Mouse (Mus musculus): Measurements from ENCODE around the gene Phactr1. TPM values are rescaled to one million over a fixed set of nuclear protein-coding genes. Genes with fewer than 3 reads are reported as not detected.

Phactr1 gene
- total RNA-seq, 1 experiment: 1.2 TPM

DNA sequence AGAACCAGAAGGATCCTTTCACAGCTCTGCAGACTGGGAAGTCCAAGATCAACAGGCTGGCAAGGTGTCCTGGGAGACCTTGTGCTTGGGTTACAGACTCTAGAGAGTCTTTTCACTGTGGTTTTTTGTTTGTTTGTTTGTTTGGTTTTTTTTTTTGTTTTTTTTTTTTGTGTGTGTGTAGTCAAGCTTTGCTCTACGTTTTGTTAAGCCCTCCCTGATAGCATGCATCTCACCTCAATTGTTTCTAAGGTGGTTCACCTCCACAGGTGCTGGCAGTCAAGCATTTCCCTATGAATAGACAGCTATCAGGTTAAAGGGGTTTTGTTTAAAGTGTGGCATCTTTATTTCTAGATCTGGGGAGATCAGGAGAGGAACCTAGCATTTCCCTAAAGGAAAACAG lies 191.7 kb downstream of the Phactr1 start:
- Histone ChIP-seq H3K27ac (ENCODE audit: insufficient read depth, low read depth, low read length, poor library complexity, severe bottlenecking) (no peak overlapping the region), H3K9me3 (ENCODE audit: control insufficient read depth, insufficient read depth, low read depth, low read length) (no peaks in the 10 kb centered on the region), H3K9ac (ENCODE audit: insufficient read depth, low read depth, low read length, poor library complexity, severe bottlenecking) (no peak overlapping the region), H3K4me3 (ENCODE audit: insufficient read depth in 1 of 2, low read depth in 1 of 2, low read length in 2 of 2, poor library complexity in 1 of 2, severe bottlenecking in 1 of 2) (no peak overlapping the region), H3K36me3 (ENCODE audit: control insufficient read depth, insufficient read depth, low read length, poor library complexity, severe bottlenecking) (no peaks in the 10 kb centered on the region), H3K4me1 (ENCODE audit: control insufficient read depth in 2 of 2, insufficient read depth in 2 of 2, low read length in 2 of 2, poor library complexity in 1 of 2) (peaks cover 3 to 7% of the 10 kb centered on the region in 2 experiments; a peak in 2 of 4 replicates)
- in situ Hi-C loops (cut with MboI; ENCODE audit: low sequenced_read_pairs in 2 of 2, unreplicated experiment in 2 of 2): no loop called here
- TF ChIP-seq ZNF384 (IDR thresholded peaks at IDR 0.05; ENCODE audit: low read depth, low read length) (peak; percentile 92), MAFK (IDR thresholded peaks at IDR 0.05; ENCODE audit: insufficient read depth, low read depth, low read length) (no peak), ZC3H11A (IDR thresholded peaks at IDR 0.05; ENCODE audit: borderline replicate concordance, low read depth, low read length) (no peak), CHD2 (IDR thresholded peaks at IDR 0.05; ENCODE audit: low read depth, low read length) (no peak), HCFC1 (IDR thresholded peaks at IDR 0.05; ENCODE audit: borderline replicate concordance, insufficient read depth, low read length) (no peak)
- DNase-seq (ENCODE audit: low read depth, low spot score): no peak

DNA sequence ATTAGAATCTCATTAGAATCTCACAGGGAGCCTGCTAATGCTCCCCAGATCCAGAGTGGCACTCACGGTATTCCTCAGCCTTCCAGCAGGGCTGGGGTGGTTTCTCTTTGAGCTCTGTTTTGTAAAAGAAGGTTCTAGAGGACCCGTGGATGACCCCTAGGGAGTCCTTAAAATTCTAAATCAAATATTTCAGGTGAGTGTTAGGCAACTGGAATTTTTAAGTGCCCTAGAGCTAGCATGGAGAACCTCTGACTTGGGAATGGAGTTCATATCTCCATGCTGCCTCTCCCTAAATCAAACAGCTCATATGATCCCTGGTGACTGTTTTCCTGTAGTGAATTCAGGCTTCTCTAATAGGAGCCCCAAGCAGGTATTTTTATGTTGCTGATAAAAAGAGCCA lies 197.9 kb downstream of the Phactr1 start:
- TF ChIP-seq HCFC1 (IDR thresholded peaks at IDR 0.05; ENCODE audit: borderline replicate concordance, insufficient read depth, low read length) (no peak), CHD2 (IDR thresholded peaks at IDR 0.05; ENCODE audit: low read depth, low read length) (no peak), ZC3H11A (IDR thresholded peaks at IDR 0.05; ENCODE audit: borderline replicate concordance, low read depth, low read length) (no peak), MAFK (IDR thresholded peaks at IDR 0.05; ENCODE audit: insufficient read depth, low read depth, low read length) (no peak), ZNF384 (IDR thresholded peaks at IDR 0.05; ENCODE audit: low read depth, low read length) (no peak)
- Histone ChIP-seq H3K27ac (ENCODE audit: insufficient read depth, low read depth, low read length, poor library complexity, severe bottlenecking) (no peak overlapping the region), H3K4me3 (ENCODE audit: insufficient read depth in 1 of 2, low read depth in 1 of 2, low read length in 2 of 2, poor library complexity in 1 of 2, severe bottlenecking in 1 of 2) (no peak overlapping the region), H3K9me3 (ENCODE audit: control insufficient read depth, insufficient read depth, low read depth, low read length) (no peaks in the 10 kb centered on the region), H3K36me3 (ENCODE audit: control insufficient read depth, insufficient read depth, low read length, poor library complexity, severe bottlenecking) (no peaks in the 10 kb centered on the region), H3K9ac (ENCODE audit: insufficient read depth, low read depth, low read length, poor library complexity, severe bottlenecking) (no peak overlapping the region), H3K4me1 (ENCODE audit: control insufficient read depth in 2 of 2, insufficient read depth in 2 of 2, low read length in 2 of 2, poor library complexity in 1 of 2) (no peaks in the 10 kb centered on the region)
- in situ Hi-C loops (cut with MboI; ENCODE audit: low sequenced_read_pairs in 2 of 2, unreplicated experiment in 2 of 2): no loop called here
- no peak for DNase-seq (ENCODE audit: low read depth, low spot score)

DNA sequence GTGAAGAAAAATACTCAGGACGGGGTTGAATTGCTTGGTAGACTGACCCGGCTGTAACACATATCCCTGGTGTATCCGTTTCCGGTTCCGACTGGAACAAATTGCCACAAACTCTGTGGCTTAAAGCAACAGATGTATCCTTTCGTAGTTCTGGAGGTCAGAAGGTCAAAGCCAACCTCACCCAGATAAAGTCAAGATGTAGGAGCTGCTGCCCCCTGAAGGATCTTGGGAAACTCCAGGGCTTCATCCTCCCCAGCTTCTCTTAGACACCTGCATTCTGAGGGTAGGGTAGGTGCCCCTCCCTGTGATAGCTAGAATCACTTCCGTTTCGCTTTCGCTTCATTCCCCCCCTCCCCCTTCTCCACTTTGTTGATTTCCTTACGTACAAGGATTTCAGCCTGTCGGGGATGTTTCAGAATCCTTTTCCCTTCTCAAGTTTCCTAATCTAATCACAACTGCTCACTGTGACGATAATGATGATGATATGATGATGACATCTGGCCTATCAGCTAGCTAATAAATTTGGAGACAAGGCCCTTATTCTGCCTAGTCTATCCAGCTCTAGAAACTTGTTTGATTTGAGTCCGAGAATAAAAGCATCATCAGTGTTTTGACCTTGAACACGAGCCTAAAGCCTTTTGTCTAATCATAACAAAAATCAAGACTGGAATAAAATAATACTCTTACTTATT lies 203.8 kb downstream of the Phactr1 start:
- no peak for DNase-seq (ENCODE audit: low read depth, low spot score)
- peaks cover 0 to 2% of the 10 kb centered on the region in 2 experiments; a peak in 1 of 4 replicates for H3K4me1 ChIP-seq (ENCODE audit: control insufficient read depth in 2 of 2, insufficient read depth in 2 of 2, low read length in 2 of 2, poor library complexity in 1 of 2)

DNA sequence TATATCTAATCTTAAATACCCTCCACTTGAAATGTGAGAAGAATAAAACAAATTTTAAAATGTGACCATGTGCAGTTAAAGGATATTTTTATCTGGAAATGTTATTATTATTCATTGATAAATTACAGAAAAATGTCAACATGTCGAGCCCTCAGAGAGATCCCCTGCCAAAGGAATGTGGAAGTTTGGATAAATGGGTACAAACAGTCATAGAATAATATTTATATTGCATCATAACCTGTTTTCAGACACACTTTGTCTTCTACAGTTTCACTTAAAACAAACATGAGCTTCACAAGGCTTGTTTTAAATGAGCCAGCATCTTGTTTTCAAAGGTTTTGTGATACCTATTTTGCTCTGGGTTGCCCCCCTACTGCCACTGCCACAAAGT lies 204.3 kb downstream of the Phactr1 start:
- H3K4me1 ChIP-seq (ENCODE audit: control insufficient read depth in 2 of 2, insufficient read depth in 2 of 2, low read length in 2 of 2, poor library complexity in 1 of 2): peaks cover 0 to 2% of the 10 kb centered on the region in 2 experiments; a peak in 1 of 4 replicates
- no peaks in the 10 kb centered on the region for H3K36me3 ChIP-seq (ENCODE audit: control insufficient read depth, insufficient read depth, low read length, poor library complexity, severe bottlenecking)
- DNase-seq (ENCODE audit: low read depth, low spot score): no peak
- no peak for TF ChIP-seq ZNF384 (IDR thresholded peaks at IDR 0.05; ENCODE audit: low read depth, low read length)
- TF ChIP-seq CHD2 (IDR thresholded peaks at IDR 0.05; ENCODE audit: low read depth, low read length): no peak
- TF ChIP-seq ZC3H11A (IDR thresholded peaks at IDR 0.05; ENCODE audit: borderline replicate concordance, low read depth, low read length): no peak
- no peak for TF ChIP-seq MAFK (IDR thresholded peaks at IDR 0.05; ENCODE audit: insufficient read depth, low read depth, low read length)
- no peak for TF ChIP-seq HCFC1 (IDR thresholded peaks at IDR 0.05; ENCODE audit: borderline replicate concordance, insufficient read depth, low read length)
- no peaks in the 10 kb centered on the region for H3K9me3 ChIP-seq (ENCODE audit: control insufficient read depth, insufficient read depth, low read depth, low read length)
- in situ Hi-C loops (cut with MboI; ENCODE audit: low sequenced_read_pairs in 2 of 2, unreplicated experiment in 2 of 2): no loop called here
- no peak overlapping the region for H3K27ac ChIP-seq (ENCODE audit: insufficient read depth, low read depth, low read length, poor library complexity, severe bottlenecking)
- no peak overlapping the region for H3K4me3 ChIP-seq (ENCODE audit: insufficient read depth in 1 of 2, low read depth in 1 of 2, low read length in 2 of 2, poor library complexity in 1 of 2, severe bottlenecking in 1 of 2)
- H3K9ac ChIP-seq (ENCODE audit: insufficient read depth, low read depth, low read length, poor library complexity, severe bottlenecking): no peak overlapping the region

More for the DNA sequence above, 203.8 kb downstream of the Phactr1 start:
- Histone ChIP-seq H3K36me3 (ENCODE audit: control insufficient read depth, insufficient read depth, low read length, poor library complexity, severe bottlenecking) (no peaks in the 10 kb centered on the region), H3K4me3 (ENCODE audit: insufficient read depth in 1 of 2, low read depth in 1 of 2, low read length in 2 of 2, poor library complexity in 1 of 2, severe bottlenecking in 1 of 2) (no peak overlapping the region), H3K27ac (ENCODE audit: insufficient read depth, low read depth, low read length, poor library complexity, severe bottlenecking) (no peak overlapping the region), H3K9me3 (ENCODE audit: control insufficient read depth, insufficient read depth, low read depth, low read length) (no peaks in the 10 kb centered on the region), H3K9ac (ENCODE audit: insufficient read depth, low read depth, low read length, poor library complexity, severe bottlenecking) (no peak overlapping the region)
- no peak for TF ChIP-seq CHD2 (IDR thresholded peaks at IDR 0.05; ENCODE audit: low read depth, low read length)
- TF ChIP-seq ZNF384 (IDR thresholded peaks at IDR 0.05; ENCODE audit: low read depth, low read length): no peak
- TF ChIP-seq HCFC1 (IDR thresholded peaks at IDR 0.05; ENCODE audit: borderline replicate concordance, insufficient read depth, low read length): no peak
- no peak for TF ChIP-seq ZC3H11A (IDR thresholded peaks at IDR 0.05; ENCODE audit: borderline replicate concordance, low read depth, low read length)
- TF ChIP-seq MAFK (IDR thresholded peaks at IDR 0.05; ENCODE audit: insufficient read depth, low read depth, low read length): no peak
- in situ Hi-C loops (cut with MboI; ENCODE audit: low sequenced_read_pairs in 2 of 2, unreplicated experiment in 2 of 2): no loop called here
